Mouse (Mus musculus): ENCODE measurements around the gene 1700018B08Rik. TPM values are rescaled to one million over a fixed set of nuclear protein-coding genes. Genes with fewer than 3 reads are reported as not detected.

The 1700018B08Rik gene
- total RNA-seq, 1 experiment from 2014 or later: not detected

GRCm38 (mm10) chr8:121511751-121512150 lies 32.4 kb downstream of the 1700018B08Rik start:
- no peak for DNase-seq

- DNase-seq: no peak
These were observed 46.5 kb downstream of the 1700018B08Rik start for GRCm38 (mm10) chr8:121497621-121498020.

- DNase-seq: no peak
These were observed 52.5 kb downstream of the 1700018B08Rik start for GRCm38 (mm10) chr8:121491633-121492032.

GRCm38 (mm10) chr8:121484072-121484782 lies 59.9 kb downstream of the 1700018B08Rik start:
- DNase-seq: no peak

Other genes with a start within 250 kb of the 1700018B08Rik start
- gene Fbxo31, start 34.5 kb upstream of the 1700018B08Rik start, total RNA-seq (2021): 39.1 and 46.2 TPM in 2 replicates
- gene Map1lc3b, start 46.0 kb upstream of the 1700018B08Rik start, total RNA-seq (2021): 171 and 182 TPM in 2 replicates
- 52.5 and 57.8 TPM in 2 replicates for gene Zcchc14, start 108.6 kb upstream of the 1700018B08Rik start, total RNA-seq (2021)
- gene Jph3, start 185.3 kb upstream of the 1700018B08Rik start, total RNA-seq (2021): 2.0 and 3.2 TPM in 2 replicates